Mouse (Mus musculus): Measurements from ENCODE around the gene Tbc1d8b. TPM values are rescaled to one million over a fixed set of nuclear protein-coding genes. Genes with fewer than 3 reads are reported as not detected.
A peak's percentile ranks its signal among the peaks of the same experiment; 100 is the strongest.
"Not testable (repeated sequence)": the region's sequence is repeated elsewhere in the genome, so short reads cannot be mapped to it uniquely, and the experiment has no call there.

Gene Tbc1d8b
- polyA plus RNA-seq (2012; rRNA removed): 8.2 and 8.4 TPM in 2 replicates

GRCm38 (mm10) chrX:139684775-139685695 is at the start of gene Tbc1d8b:
TSS of gene Tbc1d8b (plus strand) at chrX:139684996.
- peak; percentile 48 for DNase-seq (ENCODE audit: low spot score)

DNA sequence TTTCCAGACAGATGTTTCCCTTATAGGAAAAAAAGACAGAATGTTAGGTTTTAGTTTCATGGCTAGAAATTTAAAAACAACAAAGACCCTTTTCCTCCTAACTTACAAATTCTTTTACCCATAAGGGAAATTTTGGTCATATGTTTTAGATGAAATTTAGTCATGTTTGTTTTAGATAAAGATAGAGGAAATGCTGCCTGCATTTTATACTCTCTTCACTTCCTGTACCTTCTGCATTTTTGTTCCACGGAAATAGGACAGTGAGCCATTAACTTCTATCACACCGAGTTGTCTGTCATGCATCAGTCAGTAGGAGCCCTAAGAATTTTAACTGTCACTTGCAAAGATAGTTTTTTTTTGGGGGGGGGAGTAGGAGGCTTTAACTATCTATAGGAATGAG is 45.1 kb upstream of the Tbc1d8b start:
- DNase-seq (ENCODE audit: low spot score): no peak

- no peak for DNase-seq (ENCODE audit: low spot score)
These were observed 44.4 kb upstream of the Tbc1d8b start for GRCm38 (mm10) chrX:139640418-139640817.

DNA sequence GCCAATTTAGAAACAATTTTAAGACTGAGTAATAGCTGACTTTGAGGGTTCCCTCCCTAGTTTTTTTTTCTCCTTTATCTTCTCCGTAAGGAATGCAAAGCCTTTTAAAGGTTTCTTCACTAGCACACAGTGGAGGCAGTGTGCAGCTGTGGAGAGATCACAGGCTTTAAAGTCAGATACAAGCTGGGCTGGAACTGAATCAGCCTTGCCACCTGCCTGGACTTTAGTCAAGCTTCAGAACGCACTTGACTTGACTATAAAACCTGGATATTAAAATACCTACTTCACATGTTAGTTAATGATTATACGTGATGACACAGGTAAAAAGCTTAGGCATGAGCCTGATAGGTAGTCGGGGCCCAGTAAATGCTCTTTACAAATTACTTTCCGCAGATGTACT is 32.6 kb upstream of the Tbc1d8b start:
- DNase-seq (ENCODE audit: low spot score): no peak

GRCm38 (mm10) chrX:139653292-139653691 is 31.5 kb upstream of the Tbc1d8b start:
- no peak for DNase-seq (ENCODE audit: low spot score)

DNA sequence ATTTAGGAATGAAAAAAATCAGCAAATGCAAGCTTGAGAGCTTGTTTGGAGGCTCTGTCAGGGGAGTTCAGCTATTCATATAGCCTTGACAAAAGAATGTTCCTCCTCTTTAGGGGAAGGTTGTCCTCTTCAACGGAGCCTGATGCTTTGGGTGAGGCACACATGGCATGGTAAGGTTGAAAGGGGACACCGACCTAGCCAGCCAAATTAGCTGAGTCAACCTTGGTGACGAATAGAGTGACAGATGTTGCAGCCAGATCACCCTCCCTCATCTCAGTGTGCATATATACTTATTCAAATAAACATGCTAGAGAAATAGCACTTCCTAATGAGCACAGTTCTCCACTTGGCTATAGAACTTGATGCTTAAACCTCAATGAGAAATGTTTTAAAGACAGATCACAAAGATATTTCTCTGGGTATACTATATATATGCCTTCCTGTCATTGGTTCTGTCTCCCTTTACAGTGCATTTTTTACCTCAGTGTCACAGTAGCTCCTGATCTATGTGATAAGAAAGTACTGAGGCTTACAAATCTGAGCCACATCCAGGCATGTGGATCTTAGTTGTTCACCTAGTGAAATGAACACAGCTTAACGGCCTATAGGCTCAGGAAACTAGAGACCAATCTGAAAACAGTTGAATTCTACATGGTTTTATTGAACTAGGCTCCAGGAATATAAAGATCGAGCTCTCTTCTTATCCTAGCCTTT is 30.3 kb upstream of the Tbc1d8b start:
- no peak for DNase-seq (ENCODE audit: low spot score)

DNA sequence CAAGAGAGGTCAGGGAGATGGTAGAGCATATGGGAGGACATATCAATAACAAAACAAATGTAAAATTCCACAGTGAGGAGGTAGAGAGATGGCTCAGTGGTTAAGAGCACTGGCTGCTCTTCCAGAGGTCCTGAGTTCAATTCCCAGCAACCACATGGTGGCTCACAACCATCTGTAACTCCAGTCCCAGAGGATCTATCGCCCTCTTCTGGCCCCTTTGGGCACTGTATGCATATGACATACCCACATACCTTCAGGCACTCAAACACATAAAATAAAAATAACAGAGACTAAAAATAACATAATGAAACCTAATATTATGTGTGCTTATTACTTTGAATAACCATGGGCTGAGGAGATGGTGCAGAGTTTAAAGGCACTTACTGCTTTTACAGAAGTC is 22.7 kb upstream of the Tbc1d8b start:
- DNase-seq (ENCODE audit: low spot score): no peak

GRCm38 (mm10) chrX:139665829-139666228 is 19.0 kb upstream of the Tbc1d8b start:
- DNase-seq (ENCODE audit: low spot score): no peak

- no peak for DNase-seq (ENCODE audit: low spot score)
These were observed 404 bp upstream of the Tbc1d8b start for GRCm38 (mm10) chrX:139684410-139684774.

GRCm38 (mm10) chrX:139714381-139714780 is 29.6 kb downstream of the Tbc1d8b start, which contains the start of gene Gm15013:
TSS of gene Gm15013 (minus strand) at chrX:139714481.
- no peak for DNase-seq (ENCODE audit: low spot score)

DNA sequence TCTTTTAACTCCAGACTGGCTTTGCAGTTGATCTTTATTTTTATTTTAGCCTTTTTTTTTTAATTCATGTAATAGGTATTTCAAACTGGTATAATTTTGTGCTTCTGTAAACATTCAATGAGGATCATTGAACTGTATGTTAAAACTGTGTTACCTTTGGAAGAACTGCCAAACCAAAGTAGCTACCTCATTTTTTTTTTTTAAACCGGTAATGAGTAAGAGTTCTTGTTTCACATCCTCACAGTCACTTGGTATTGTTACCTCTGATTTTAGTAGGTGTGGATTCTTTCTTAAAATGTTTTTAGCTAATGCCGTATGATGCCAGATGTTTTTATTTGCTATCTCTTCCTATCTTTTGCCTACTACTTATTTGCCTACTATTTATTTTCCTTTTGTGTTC is 37.6 kb downstream of the Tbc1d8b start:
- DNase-seq (ENCODE audit: low spot score): no peak

GRCm38 (mm10) chrX:139730541-139730940 is 45.7 kb downstream of the Tbc1d8b start:
- DNase-seq (ENCODE audit: low spot score): no peak

DNA sequence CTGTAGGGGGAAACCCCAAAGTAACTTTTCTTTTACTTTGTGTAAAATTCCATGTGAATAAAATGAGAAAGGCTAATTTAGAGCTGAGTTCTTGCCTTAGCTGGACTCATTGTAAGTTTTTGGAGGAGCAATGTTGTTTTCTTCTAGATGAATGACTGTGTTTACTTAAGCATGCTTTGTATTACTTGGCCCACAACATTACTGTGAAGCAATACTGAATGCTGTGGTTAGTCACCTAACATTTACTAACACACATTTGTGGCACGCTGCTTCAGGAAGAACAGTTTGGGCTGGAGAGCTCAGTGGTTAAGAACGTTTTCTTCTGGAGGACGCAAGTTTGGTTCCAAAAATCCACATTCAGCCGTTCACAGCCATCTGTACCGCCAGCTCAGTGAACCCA is 52.3 kb downstream of the Tbc1d8b start:
- no peak for DNase-seq (ENCODE audit: low spot score)

- DNase-seq (ENCODE audit: low spot score): no peak
These were observed 67.1 kb downstream of the Tbc1d8b start for GRCm38 (mm10) chrX:139751855-139752254.

GRCm38 (mm10) chrX:139758634-139759033 is 73.8 kb downstream of the Tbc1d8b start:
- not testable (repeated sequence) for DNase-seq (ENCODE audit: low spot score)

DNA sequence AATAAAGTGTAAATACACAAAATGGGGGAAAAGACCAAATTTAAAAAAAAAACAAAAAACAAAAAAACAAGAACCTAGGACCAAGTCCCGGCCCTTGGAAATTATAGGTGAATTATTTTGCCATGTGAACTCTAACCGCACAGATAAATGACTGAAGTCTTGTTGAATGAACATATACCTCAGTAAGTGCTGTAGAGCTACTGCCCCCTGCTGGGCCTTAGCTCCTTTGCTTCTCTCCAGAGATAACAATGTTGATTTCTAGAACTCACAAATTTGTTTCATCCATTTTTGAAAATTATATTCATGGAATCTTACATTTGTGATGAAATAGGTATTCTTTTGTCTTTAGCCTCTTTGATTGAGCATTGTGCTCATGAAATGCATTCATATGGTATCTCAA is 77.8 kb downstream of the Tbc1d8b start:
- no peak for DNase-seq (ENCODE audit: low spot score)

DNA sequence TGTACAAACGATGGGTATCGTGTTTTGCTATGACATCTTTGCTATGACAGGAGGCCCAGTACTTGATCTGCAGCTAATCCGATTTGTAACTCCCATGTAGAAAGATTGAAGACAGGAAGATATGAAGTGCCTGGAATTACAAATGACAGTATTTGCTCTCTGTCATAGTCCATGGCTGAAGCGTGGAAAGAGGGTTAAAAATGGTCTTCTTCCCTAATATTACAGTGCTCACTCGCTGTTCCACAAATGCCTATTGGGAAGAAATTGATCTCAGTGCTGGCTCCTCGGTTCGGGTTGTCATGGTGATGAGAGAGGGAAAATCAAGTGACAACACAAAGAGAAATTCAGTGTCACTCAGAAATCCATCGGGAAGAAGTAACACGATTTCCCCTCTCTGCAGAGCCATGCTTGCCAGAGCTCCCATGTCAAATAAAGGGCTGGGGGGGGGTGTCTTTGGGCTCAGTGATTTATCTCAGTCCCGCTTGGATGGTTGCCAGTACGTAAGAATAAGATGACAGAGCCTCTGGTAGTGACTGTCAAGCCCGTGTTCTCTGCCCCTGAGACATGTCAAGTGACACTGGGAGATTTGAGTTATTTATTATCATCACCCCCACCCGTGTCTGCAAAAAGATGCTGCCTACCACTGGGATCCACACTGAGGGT is 85.3 kb downstream of the Tbc1d8b start:
- no peak for DNase-seq (ENCODE audit: low spot score)

DNA sequence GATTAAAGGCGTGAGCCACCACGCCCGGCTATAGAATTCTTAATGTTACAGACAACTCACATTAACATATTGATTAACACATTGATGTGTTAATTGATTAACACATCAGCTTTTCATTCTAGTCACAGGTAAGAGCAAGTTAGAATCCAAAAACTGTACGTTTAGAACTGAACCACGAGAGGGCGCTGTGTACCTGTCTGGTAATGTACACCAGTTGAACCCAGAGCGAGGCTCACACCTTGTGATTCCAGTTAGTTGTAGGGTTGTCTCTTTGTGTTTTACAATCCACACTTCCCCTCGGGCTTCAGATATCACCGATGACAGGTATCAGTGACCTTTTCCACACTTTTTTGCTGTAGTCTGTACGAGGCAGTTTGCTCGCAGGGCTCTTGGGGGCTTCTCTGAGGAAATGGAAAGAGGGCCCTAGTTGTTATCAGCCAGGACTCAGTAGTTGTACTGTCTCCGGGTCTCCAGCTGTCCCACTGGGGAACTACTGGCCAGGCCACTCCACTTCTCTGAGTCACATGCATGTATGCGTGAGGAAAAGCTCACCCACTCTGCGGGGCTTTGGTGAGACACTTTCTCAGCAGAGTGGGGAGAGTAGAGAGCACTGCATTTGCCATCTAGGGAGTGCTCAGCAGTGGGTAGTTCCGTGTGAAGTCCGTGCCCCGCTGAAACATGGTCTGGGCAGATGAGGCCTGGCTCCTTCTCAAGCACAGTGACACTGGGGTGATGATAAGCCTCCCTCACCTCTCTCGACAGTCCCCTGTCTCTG is 89.7 kb downstream of the Tbc1d8b start:
- DNase-seq (ENCODE audit: low spot score): no peak

GRCm38 (mm10) chrX:139775084-139775612 is 90.4 kb downstream of the Tbc1d8b start:
- no peak for DNase-seq (ENCODE audit: low spot score)

- DNase-seq (ENCODE audit: low spot score): no peak
These were observed 92.6 kb downstream of the Tbc1d8b start for GRCm38 (mm10) chrX:139777357-139777756.

GRCm38 (mm10) chrX:139778886-139779285 is 94.1 kb downstream of the Tbc1d8b start:
- no peak for DNase-seq (ENCODE audit: low spot score)

All from urinary bladder, adult 2 months (tissue).